Mouse (Mus musculus): Measurements from ENCODE around the gene Psrc1.
A peak's percentile ranks its signal among the peaks of the same experiment; 100 is the strongest.

Gene Psrc1

GRCm38 (mm10) chr3:108383485-108384354 is at the start of gene Psrc1:
Psrc1 (plus strand) TSS chr3:108383839.
- DNase-seq: peak; percentile 67

GRCm38 (mm10) chr3:108336878-108337277 is 46.8 kb upstream of the Psrc1 start:
- DNase-seq: no peak

DNA sequence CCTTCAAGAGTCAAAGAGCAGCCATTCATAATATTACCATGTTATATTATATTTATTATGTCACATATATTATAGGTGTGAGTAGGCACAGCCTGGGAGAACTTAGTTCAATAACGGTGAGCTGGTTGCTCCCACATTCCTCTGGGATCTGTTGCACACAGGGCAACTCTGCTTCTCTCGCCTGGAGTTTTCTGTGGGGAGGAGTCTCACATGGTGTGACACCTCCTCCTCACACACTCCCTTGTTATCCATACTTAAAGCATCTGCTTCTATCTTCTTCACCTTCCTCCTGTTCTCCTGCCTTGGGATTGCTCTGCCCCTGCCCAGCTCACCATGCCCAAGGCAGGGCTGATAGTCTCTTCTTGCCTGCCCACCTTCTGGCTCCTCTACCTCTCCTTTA is 42.6 kb upstream of the Psrc1 start:
- DNase-seq: no peak

GRCm38 (mm10) chr3:108342185-108342584 is 41.5 kb upstream of the Psrc1 start:
- DNase-seq: no peak

GRCm38 (mm10) chr3:108345855-108346254 is 37.8 kb upstream of the Psrc1 start:
- DNase-seq: no peak

GRCm38 (mm10) chr3:108348376-108348775 is 35.3 kb upstream of the Psrc1 start:
- no peak for DNase-seq

- DNase-seq: no peak
These were observed 28.4 kb upstream of the Psrc1 start for GRCm38 (mm10) chr3:108355245-108355644.

DNA sequence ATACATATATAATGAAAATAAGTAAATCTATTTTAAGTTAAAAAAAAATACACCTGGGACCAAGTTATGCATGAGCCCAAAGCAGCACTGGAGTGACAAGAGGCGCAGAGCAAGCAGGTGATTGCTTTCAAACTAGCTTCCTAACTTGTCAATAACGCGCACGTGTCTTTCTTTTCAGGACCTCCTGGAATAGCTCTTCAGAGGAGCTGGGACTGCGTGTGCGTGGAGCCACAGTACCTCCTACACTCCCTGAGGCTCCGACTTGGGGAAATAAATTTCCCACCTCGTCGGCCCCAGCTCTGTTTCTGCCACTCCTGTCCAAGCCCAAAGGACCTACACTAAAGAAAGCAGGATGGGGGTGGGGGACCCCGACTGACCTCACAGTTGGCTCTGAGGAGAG is 26.6 kb upstream of the Psrc1 start:
- no peak for DNase-seq

DNA sequence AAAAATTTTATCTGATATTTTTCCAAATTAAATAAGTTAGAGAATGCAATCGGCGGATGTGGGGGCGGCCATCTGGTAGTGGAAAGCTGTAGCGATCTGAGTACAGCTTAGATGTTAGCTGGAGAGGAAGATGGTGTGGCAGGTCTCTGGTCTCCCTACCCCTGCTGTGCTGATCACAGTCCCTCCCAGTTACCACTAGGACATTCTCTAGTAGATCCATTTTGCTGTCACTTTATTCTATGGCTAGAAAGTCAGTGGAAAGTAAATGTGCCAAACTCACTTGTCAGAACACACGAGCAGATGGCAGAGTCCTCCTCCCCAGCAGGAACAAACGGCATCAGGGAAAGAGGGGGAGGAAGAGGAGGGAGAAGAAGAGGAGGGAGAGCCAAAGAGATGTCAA is 25.2 kb upstream of the Psrc1 start:
- no peak for DNase-seq

DNA sequence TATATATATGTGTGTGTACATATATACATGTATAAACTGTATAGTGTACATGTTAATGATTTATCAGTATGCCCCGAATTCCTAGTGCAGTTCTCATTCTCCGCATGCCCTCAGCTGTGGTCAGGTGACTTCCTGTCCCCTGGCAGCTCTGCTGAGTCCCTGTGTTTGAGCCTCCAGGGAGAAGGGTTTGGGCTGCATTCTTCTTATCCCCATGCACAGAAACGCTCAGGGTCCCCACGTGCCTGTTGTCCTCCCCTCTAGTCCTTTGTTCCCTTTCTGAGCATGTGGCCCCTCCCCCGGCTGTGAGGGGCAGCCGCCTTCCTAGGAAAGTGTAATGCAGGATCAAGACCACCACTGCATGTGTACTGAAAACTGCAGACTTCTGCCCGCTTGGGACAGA is 22.7 kb upstream of the Psrc1 start:
- no peak for DNase-seq

- DNase-seq: no peak
These were observed 20.0 kb upstream of the Psrc1 start for GRCm38 (mm10) chr3:108363626-108364025.

DNA sequence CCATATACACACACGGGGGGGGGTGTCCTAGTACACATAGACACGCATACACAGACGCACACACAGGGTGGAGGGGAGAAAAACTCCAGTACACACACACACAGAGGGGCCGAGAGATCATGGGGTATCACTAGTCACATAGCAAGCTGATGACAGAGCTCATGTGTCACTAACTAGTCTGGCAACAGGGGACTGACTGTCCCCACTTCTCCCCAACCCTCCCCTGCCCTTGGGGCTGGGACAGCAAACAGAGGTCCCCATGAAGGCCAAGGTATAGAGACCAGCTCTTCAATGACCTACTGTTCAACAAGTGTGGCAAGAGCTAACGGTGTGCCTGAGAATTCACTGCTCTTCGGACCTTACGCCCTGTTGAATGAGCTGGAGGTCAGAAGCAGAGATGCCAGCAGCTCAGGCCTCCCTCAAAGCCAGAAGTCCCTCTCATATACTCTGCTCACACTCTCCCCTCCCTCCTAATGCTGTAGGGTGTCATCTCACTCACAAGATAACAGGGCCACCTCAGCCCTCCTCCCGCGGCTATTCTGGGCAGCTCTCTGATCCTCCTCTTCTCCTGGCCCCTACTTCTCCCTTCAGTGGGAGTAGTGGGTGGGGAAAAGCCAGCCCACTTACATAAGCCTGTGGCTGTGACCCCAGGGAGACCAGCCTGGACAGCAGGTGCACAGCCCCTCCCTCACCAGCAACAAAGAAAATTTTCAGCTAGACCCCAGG is 19.2 kb upstream of the Psrc1 start, which contains the start of gene Mybphl:
Gene Mybphl, plus strand, starts transcription at position 642 of the 726 bp plus-strand sequence.
- DNase-seq: no peak

- DNase-seq: no peak
These were observed 16.5 kb upstream of the Psrc1 start for GRCm38 (mm10) chr3:108367173-108367572.

DNA sequence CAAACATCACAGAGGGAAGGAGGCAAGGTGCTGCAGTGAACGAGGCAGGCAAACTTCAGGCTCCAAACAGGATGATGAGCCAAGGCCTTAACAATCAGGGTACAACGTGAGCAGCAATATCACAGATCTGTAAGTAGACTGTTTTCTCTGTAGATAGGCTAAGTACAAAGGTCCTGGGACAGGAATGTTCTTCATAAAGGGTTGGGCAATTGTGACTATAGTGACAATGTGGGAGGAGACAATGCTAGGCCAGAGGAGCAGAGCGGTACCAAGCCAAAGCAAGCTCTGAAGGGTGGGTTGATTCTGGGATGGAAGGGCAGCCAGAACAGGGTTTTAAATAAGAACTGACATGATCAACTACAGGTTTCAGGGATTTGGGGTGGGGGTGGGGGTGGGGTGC is 15.8 kb upstream of the Psrc1 start:
- DNase-seq: no peak

DNA sequence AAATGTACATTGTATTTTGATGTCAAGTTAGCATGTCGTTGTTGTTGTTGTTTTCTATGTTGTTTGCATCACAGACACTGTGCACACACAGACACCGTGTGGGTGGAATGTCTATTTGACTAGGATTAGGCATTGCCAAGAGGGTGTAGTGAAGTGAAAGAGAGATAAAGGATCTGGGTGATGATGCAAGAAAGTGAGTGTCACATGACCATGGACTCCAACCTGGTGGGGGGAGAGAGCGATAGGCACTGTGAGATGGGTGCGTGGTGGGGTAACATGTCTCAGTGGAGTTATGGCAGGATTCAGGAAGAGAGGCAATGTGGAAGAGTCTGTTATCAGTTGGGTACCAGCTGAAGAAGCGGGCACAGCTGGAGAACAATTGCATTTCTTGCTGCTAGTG is 14.9 kb upstream of the Psrc1 start:
- DNase-seq: no peak

DNA sequence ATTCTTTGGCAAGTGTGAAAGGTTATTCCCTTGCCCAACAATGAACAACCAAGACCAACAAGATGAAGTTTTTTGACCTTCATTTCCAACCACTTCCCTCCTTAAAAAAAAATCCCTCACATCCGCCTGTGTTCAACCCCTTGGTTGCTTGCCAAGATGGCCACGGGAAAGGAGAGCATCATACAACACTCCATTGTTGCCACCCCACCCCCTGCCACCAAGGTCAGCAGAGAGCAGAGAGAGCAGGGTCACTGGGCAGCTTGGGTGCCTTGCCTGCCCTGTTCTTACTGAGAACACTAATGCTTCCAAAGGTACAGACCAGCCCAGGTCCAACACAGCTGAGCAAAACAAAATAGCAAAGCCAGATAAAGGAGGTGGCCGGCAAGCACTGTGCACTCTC is 11.4 kb upstream of the Psrc1 start:
- no peak for DNase-seq

DNA sequence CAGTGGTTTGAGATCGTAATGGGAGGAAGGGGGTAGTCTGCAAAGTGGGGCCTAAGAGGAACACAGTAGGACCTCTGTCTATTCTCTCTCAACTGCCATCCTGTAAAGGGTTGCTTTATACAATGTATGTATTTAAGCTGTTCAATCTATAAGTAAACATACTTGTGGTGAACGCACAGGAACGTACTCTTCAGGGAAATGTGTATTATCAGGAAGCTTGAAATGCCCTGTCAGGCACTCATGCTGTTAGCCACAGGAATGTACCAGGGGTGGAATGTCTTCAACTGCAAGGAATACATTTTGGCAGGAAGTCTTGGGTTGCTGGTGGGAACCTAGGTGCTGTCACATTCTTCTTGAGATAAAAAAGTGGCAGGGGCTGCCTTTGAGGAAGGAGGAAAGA is 10.9 kb upstream of the Psrc1 start:
- no peak for DNase-seq

GRCm38 (mm10) chr3:108378875-108379663 is 4.6 kb upstream of the Psrc1 start:
- no peak for DNase-seq

- DNase-seq: no peak
These were observed 2.9 kb upstream of the Psrc1 start for GRCm38 (mm10) chr3:108380695-108381094.

GRCm38 (mm10) chr3:108381945-108382875 is 1.4 kb upstream of the Psrc1 start:
- DNase-seq: no peak

GRCm38 (mm10) chr3:108384425-108384824 is 786 bp downstream of the Psrc1 start:
- no peak for DNase-seq

GRCm38 (mm10) chr3:108386186-108386585 is 2.5 kb downstream of the Psrc1 start:
- DNase-seq: no peak
